Mouse (Mus musculus) brain, adult 2 months (tissue): ENCODE results near the gene Asxl2.
A peak's percentile ranks its signal among the peaks of the same experiment; 100 is the strongest.
"Not testable (repeated sequence)": the region's sequence is repeated elsewhere in the genome, so short reads cannot be mapped to it uniquely, and the experiment has no call there.

Experiments
- DNase-seq: peaks from one replicate; pipeline ENCODE4 v3.0.0; 2011; ENCODE audit warnings: low read depth, low spot score

Gene Asxl2

DNA sequence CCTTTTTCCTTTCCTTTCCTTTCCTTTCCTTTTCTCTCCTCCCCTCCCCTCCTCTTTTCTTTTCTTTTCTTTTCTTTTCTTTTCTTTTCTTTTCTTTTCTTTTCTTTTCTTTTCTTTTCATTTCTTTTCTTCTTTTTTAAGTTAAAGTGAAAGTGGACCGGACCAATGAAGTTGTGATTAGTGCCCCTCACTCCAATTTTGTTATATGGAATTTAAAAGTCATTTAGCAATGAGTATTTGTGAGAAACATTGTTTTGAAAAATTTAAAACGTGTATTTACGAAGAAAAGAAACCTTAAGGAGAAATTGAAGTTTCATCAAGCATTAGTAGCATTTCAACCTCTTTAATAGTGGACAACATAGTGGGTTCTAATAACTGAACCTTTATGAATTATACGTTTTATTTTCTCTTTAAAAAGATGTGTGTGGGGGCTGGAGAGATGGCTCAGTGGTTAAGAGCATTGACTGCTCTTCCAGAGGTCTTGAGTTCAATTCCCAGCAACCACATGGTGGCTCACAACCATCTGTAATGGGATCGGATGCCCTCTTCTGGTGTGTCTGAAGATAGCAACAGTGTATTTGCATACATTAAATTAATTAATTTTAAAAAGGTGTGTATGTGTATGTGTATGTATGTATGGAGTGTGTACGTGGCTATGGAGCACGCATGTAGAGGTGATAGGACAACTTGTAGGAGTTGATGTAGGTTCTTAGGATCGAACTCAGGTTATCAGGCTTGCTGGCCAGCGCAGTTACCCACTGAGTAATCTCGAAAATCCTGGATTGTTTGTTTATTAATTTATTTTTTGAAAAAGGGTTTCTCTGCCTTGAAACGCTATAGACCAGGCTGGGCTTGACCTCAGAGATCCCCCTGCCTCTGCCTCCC is 1.5 kb downstream of the Asxl2 start:
- DNase-seq = no peak

DNA sequence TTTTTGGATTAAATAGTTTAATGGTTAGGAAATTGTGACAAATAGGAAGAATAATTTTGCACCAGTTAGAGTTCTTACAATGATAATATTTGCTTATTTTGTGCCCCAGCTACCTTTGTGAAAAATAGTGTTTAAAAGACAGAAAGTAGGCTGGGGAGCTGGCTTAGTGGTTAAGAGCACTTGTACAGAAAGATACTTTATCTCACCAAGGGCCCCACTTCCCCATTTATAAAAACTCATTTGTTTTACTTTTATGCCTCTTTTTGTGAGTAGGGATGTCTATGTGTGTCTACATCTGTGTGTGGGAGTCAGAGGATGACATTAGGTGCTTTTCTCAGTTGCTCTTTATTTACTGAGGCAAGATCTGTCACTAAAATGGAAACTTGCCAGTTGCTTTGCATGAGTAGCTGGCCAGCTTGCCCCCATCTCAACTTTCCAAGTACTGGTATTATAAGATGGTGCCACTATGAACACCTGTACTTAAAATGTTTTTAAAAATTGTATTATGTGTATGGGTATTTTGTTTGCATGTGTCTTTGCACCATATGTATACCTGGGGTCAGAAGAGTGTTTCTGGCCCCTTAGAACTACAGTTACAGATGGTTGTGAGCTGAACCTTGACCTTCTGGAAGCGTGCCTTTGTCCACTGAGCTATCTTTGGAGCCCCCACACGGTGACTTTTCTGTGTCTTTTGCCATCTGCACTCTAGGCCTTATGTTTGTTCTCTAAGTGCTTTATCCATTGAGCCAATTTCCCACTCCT is 3.2 kb downstream of the Asxl2 start:
- DNase-seq = peak; percentile 23

DNA sequence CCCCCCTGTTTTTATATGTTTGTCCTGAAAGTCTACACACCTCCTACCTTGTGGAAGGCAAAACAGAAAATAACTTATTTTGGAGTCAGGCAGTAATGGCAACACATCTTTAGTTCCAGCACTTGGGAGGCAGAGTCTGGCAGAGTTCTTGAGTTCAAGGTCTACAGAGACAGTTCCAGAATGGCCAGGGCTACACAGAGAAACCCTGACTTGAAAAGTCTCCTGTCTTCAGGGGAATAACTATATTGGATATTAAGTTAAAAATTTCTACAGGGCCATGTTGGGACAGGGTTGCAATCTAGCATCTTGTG is 3.7 kb downstream of the Asxl2 start:
- no peak for DNase-seq

DNA sequence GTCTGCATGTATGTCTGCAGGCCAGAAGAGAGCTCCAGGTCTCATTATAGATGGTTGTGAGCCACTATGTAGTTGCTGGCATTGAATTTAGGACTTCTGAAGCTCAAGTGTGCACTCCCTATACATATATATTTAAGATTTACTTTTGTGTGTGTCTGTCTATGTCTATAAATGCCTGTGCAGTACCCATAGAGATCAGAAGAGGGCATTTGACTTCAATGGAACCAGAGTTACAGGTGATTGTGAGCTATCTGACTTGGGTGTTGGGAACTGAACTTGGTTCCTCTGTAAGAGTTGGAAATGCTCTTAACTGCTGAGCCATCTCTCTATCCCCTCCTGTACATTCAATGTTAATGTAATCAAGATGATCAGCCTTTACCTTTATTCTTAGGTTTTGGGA is 4.3 kb downstream of the Asxl2 start:
- DNase-seq = no peak

DNA sequence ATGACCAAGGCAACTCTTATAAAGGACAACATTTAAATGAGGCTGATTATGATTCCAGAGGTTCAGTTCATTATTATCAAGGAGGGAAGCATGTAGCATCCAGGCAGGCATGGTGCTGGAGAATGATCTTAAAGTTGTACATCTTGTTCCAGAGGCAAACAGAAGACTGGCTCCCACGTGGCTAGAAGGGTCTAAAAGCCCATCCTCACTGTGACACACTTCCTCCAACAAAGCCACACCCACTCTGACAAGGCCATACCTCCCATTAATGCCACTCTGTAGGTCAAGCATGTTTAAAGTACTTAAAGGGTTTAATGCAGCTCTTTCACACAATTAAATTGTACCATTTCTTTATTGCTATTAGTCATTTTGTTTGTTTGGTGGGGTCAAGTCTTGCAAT is 7.1 kb downstream of the Asxl2 start:
- no peak for DNase-seq

DNA sequence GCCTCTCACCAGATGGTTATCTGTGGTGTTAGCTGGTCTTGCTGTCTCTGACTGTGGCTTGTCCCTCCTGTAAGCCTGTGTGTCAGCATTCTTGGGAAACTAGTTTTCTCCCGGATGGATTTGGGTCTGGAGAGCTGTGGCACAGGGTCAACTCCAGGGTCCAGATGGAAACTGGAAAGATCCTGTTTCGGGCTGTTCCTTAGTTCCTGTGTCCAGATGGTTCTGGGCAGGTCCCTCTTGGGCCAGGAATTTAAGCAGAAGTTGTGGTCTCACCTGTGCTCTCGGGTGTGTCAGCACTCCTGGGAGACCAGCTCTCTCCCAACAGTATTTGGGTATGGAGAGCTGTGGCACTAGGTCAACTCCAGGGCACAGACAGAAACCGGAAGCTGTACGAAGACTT is 9.8 kb downstream of the Asxl2 start:
- DNase-seq = no peak

DNA sequence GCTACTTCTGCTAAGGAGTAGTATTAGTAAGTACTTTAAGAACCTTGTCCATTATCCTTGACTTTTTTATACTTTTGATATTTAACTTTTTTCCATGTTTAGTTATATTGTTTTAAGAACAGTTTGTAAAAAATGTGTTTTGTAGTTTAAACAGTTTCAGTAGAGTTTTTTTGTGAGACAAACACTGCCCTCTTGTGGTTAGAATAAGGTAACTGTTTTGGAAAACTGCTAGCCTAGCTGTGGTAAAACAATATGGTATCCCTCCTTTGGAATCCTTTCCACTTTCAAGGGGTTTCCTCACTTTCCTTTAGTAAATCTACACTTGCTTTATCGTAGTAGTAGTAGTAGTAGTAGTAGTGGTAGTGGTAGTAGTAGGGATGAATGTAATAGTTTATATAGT is 11.2 kb downstream of the Asxl2 start:
- DNase-seq = peak; percentile 19

DNA sequence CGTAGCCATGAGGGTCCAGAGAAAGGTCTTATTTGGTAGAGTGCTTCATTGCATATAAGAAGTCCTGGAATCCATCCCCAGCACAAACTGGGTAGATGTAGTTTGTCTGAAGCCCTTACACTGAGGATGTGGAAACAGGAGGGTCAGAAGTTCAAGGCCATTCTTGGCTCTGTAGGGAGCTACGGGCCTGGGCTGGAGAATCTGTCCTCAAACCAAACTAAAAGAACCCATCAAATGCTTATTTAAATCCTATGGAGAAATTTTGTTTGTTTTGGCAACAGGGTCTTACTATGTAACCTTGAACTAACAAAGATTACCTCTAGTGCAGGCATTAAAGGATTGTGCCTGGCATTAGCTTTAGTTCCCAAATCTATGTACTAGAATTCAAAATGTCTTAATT is 14.3 kb downstream of the Asxl2 start:
- no peak for DNase-seq

DNA sequence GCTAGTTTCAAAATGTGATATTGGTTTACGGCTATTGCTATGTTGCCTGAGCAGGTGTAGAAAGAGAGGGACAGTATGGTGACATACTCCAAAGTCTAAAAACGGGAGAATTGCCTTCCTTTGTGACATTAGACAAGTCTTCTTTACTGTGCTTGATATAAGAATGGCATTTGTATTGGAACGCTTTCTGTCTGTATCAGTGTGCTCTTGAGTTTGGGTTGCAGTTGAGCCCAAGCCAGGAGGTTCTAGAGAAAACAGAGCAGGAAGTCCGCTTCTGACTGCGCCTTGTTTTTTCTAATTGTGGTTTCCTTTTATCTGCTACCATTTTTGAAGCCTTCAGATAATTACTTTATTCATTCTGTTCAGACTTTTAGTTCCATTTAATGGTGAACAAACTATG is 14.7 kb downstream of the Asxl2 start:
- no peak for DNase-seq

DNA sequence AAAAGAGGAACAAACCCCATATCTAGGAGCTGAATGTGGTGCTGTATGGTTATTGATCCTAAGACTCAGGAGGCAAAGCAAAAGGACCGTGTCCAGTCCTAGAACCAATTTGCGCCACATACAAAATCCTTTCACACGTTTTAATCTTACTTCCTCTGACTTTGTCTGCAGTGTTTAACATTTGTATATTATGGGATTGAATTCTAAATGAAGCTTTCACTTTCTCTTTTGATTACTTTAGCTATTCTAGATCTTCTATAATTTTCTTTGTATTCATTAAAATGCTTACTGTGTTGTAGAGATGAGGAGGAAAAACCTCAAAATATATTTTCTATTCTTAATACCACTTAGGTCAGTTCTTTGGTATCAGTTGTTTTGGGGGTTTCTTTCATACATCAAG is 26.9 kb downstream of the Asxl2 start:
- DNase-seq = no peak

DNA sequence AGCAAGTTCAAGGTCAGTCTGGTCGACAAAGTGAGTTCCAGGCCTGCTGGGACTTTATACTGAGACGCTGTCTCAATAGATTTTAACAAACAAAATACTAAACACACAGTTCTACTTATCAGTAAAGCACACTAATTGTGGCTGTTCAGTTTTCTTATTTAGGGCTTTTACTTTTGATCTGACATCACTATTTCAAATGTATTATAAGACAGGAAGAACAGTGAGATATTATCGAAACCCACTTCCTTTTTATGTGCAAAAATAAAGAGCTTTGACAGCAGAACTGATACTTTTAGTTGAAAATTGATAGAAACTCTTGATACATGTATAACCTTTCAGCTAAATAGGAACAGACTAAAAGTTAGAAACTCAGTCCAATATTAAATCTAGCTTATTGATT is 36.4 kb downstream of the Asxl2 start:
- DNase-seq = no peak

DNA sequence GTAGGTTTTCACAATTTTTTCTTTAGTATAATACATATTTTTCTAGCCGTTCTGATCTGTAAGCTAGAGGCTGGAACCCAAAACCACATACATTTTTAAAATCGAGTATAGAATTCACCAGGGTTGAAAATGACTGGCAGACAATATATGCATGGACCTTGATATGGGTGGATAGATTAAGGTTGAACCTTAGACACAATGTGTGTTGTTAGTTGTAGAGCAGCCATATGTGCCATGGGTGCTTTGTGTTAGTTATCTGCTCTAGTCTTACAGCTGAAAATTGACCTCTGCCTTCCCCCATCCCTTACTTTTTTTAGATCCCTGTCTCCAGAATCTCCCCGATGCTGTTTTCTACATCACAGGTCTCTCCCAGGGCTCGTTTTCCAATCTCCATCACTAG is 73.0 kb downstream of the Asxl2 start:
- no peak for DNase-seq

DNA sequence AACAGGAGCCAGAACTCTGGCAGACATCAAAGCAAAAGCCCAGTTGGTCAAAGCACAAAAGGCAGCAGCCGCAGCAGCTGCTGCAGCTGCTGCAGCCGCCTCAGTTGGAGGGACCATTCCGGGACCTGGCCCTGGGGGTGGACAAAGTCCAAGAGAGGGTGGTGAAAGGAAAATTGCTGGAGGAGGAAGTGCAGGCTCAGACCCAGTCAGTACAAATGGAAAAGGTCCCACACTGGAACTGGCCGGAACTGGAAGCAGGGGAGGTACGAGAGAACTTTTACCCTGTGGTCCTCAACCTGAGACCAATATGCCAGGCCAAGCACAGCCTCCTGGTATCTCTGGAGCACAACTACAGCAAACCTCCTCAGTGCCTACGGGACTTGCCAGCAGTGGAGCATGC is 73.4 kb downstream of the Asxl2 start:
- no peak for DNase-seq

DNA sequence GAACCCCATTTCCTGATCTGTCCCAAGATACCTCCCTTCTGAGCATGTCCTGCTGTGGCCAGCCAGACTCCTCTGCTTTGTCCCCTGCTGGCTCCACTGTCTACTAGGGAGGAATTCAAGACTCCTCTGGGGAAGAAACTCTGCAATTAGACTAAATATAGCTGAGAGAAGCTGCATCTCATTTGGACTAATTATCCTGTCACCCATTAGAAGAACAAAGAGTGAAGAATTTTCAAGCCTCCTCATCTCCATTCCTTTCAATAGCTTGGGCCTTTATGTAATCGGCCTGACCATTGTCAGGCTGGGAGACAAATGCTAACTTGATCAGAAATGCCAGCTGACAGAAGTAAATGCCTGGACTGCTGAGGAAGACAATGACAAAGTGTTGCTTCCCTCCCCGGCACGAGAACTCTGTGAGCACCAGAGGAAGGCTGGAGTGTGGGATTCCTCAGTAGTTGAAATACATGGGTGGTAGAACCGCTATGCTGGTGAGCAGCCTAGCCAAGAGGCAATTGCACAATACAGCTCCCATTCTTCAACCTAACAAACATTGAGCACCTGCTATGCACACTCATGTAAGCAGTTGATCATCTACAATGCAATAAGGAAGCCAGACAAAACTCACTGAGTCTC is 92.1 kb downstream of the Asxl2 start:
- DNase-seq = peak; percentile 70

DNA sequence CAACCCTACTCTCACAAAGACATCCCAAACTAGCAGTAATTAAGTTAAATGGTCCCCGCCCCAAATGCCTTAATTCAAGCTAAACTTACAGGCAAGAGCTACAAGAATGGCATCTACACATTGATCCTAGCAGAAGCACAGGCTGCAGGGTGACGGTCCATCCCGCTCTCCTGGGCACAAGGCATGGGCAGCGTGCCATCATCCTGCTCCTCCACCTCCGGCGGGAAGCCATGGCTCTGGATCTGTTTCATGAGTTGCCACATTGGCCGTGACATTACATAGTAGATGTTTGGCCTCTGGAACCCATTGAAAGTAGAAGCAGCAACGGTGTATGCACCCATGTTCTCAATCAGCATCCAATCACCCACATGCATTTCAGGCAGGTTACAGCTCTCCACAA is 95.1 kb downstream of the Asxl2 start:
- DNase-seq = not testable (repeated sequence)

DNA sequence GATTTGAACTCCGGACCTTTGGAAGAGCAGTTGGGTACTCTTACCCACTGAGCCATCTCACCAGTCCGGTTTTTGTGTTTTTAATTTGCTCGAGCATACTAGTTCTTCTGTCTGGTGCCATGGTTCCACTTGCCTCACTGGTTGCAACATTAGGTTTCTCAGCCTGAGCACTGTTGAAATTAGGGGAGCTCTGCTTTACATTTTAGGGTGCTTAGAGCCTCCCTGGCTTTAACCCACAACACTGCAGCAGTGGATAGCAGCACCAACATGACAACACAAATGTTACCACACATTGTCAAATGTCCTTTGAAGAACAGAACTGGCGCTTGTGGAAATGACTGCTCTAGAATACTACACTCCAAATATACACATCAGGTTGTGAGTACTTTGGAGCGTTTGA is 98.9 kb downstream of the Asxl2 start:
- DNase-seq = no peak

DNA sequence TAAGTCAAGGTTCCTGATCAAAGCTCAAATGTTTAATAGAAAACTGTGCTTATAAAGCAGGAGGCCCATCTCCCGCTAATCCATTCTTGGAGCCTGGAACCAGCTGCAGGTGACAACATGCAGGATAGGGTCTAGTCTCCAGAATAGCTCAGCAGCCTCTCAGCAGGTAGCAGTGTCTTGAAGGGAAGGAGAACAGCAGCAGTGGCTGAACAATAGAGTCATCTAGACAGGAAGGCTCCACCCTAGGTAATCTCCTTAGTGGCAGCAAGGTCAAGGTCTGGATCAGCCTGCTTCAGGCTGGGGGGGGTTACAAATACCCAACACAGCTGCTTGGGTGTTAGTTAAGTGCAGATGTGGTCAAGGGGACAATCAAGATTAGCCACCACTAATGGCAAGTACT is 108.8 kb downstream of the Asxl2 start:
- not testable (repeated sequence) for DNase-seq

DNA sequence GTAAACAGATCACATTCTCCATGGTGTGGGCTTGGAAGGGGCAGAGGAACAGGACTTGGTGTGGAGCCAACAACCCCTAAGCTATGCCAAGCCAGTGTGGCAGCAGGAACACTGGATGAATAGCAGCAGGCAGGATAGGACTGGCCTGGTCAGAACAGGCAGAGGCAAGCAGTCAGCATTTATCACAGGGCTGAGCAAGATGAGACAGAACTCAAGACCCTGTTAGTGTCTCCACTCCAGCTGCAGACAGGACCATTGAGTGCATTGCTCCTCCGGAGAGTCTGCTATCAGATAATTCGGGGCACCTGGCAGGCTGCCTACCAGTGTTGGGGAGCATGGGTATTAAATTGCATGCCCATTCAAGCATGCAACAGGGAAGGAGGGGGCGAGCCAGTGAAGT is 111.0 kb downstream of the Asxl2 start:
- DNase-seq = no peak

DNA sequence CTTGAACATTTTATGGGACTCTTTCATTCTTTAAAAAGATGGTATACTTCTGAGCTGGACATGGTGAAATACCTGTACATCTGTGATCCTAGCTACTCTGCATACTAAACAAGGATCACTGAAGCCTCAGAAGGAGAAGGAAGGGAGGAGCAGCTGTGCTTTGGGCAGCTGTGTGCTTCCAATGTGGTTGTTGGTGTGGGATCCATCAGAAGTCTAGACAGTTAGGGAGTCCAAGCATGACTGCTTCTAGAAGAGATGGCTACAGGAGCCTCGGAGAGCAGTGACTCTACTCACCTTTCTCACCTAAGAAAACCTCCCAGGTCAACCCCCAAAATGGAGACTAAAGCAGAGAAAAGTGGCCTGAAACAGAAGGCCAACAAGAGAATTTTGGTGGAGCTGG is 111.4 kb downstream of the Asxl2 start:
- no peak for DNase-seq

DNA sequence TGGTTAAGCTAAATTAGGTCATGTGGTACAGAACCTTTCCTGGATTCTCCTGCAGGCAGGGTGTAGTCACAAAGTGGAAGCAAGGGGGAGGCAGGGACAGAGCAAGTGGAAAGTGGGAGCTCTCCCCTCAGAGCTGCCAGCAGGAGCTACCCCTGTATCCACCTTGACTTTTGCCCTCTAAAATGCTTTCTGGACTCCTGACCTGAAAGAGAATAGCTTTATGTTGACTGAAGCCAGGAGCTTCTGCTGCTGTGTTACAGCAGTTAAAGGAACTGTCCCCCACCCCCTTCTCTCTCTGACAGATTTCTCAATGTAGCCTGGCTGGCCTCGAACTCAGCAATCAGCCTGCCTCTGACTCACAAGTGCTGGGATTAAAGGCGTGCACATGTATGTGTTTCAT is 112.9 kb downstream of the Asxl2 start:
- DNase-seq = no peak

DNA sequence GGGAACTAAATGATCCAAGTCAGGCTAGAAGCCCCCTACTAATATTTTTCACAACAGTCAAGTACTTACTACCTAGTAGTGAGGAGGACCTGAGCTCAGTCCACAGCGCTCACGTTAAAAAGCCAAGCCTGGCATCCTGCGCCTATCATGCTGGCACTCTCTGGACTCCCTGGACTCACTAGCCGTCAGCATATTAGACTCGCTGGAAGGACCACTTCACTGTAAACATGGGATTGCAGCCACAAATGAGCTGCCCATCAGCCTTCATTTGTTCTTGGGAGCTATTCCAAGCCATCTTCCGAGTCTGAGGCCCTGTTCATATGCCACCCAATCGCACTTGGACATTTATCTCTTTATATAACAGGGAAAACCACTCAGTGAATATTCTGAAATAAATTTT is 114.2 kb downstream of the Asxl2 start:
- DNase-seq = no peak

DNA sequence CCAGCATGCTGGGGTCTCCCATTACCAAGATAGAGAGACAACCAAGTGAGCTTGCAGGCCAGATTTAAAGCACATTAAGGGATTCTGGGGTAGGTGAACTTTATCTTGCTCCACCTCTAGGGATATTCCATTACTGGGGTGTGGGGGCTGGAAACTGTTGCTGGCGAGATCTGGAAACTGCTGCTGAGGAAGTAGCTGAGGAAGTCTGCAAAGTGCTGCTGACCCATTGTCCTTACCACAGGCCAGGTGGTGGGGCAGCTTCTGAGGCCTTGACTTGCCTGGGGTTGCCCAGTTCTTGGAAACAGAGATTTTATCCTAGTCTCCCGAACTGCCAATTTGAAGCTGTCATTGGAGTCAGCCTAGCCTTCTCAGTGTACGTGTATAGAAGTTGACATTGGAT is 118.8 kb downstream of the Asxl2 start:
- DNase-seq = no peak

DNA sequence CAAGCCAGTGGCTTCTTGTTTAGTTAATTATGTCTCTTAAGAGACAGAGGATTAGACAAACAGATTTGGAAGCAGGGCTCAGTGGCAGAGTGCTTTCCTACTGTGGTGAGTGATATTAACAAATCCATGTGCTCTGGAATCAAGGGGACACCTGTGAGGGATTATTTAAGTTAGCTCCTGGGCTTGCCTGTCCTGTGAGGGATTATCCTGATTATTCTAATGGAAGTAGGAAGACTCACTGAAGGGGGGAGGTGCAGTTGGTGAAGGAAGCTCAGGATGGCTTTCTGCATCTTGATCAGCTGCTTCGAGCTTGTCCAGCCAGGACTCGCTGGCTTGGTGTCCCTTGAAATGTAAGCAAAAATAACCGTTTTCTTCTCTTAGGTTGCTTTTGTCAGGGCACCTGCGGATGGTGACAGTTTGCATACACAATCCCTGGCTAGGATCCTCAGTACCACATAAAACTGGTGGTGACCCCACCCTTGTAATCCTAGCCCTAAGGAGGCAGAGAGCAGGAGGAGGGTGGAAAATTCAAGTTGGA is 119.5 kb downstream of the Asxl2 start:
- DNase-seq = no peak
